Mouse (Mus musculus) adrenal gland, postnatal 36 days (tissue): ENCODE data around the gene Prm3. TPM values are rescaled to one million over a fixed set of nuclear protein-coding genes. Genes with fewer than 3 reads are reported as not detected.

Experiments
- DNase-seq, 2 experiments: peaks; one replicate each; pipeline ENCODE4 v3.0.0; 2021; ENCODE audit warnings: mixed read lengths in 1 of 2
- total RNA-seq, 2 experiments: library from RNA; stranded (reverse); gene quantifications; 2 replicates each; pipeline ENCODE4 v1.2.3; 2021

Prm3 gene
- total RNA-seq, 2 experiments from 2014 or later = not detected

DNA sequence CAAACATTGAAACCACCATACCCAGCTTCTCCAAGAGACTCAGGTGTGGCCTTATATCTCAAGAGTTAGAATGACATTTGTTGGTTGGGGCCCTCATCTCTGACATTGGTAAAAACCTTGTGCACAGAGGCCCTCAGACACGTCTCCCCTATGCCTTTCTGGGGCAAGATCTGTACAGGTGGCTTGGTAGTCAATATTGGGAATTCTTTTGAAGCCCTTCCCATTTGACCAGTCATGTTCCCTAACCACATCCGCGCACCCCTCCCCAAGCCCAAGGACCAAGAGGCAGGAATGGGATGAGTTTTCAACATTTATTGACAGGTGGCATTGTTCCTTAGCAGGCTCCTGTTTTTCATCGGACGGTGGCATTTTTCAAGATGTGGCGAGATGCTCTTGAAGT is 5.3 kb upstream of the Prm3 start, which contains the start of gene Prm2:
Gene Prm2 (minus strand): TSS at position 101 of the 400 bp plus-strand sequence.
- DNase-seq = no peak

DNA sequence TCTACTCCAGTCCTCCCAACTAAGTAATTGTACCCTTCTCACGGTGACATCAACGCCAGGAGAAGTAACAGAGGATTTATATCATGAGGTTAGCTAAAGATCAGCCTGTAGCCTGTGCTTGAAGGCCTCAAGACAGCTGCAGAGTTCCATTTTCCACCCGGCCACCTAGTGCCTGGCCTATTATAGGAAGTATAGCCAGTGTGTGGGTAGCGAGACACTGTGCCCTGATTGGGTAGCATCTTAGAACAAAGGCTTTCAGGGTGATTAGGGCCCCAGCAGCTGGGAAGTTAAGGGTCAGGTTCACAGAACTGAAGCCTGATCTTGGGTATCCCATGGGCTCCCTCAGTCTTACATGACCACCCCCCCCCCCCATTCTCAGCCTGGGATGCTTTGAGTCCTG is 1.8 kb downstream of the Prm3 start:
- DNase-seq = no peak

DNA sequence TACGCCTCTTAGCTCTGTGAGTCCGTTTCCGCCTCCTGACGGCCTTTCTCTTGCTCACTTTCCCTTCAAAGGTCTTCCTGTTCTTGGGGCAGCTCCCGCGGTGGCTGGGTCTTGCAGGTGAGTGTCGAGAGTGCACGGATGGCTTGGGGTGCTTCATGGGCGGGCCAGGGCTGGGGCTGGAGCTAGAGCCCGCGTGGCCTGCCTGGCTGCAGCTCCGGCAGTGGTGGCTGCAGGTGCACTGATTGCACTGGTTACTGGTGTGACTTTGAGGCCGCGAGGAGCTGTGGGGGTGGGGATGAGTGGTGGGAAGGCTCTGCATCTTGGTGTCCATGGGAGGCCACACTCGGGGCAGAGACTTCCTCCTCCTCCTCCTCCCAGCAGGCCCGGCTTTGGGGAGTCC is 2.4 kb downstream of the Prm3 start, which contains the start of gene Tnp2:
Gene Tnp2 (minus strand): TSS at position 390 of the 400 bp plus-strand sequence.
- no peak for DNase-seq

DNA sequence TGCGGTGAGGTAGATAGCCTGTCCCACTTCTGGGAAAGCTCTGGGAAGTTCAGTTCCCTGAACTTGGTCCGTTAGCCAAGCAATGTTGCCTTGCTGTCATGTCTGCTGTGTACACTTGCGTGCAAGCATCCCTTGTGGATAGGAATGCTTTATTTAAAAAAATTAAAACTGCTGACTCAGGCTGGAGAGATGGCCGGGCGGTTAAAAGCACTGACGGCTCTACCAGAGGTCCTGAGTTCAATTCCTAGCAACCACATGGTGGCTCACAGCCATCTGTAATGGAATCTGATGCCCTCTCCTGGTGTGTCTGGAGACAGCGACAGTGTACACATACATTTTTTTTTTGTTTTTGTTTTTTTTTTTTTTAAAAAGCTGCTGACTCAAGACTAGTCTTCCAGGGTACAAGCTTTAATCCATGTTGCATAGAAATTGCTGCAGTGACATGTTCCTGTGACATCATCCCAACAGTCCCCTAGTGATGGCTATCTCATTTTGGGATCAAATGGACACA is 3.1 kb downstream of the Prm3 start:
- DNase-seq = no peak

DNA sequence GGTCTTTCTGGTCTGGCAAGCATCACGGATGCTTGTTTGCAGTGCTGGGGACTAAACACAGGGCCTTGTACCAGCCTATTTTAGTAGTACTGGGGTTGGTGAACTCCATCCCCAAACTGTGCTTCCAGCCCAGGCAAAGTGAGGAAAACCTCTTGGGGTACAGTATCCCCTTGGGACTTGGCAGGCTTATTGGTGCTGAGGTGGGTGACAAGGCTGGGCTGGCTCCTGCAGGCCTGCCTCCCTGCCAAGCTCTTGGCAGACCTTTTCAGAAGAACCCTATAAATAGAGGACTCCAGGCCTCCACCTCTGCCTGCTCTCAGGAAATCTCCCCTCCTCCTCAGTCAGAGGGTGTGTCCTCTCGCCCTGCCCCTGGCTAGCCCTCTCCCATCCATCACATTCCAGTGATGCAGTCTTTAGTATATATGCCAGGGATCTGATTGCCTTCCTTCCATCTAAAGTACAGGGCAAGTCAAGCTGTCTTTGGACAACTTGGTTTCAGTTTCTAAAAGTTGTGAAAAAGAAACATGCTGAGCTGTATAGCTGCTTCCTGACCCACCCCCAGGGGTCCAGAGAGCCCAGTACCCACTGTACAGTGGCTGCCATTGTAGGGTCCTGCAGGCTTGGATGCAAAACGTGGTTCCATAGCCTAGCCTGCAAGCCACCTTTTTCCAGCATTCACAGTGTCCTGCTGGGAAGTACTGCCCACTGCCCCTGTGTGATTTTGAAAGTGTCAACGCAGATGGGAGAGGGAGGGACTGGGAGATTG is 3.7 kb downstream of the Prm3 start:
- DNase-seq = peak in 1 of 2 experiments; percentile 21

DNA sequence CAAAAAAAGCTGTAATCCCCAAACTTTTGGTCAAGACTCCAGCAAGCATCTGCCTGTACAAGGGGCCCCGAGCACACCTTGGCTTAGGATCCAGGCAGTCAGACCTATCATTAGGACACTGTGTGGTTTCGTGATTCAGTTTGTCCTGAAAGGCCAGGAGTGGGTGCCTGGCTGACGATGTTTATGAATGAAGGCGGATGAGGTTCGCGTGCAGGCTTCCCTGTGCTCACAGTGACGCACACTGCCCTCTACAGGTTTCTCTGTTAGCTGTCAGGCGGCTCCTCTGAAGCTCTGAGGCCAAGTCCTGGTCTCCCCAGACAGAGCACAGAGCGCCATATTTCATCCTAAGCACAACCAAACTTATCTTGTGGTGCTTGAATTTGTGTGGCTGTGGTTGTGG is 4.4 kb downstream of the Prm3 start:
- DNase-seq = peak; percentile 81 to 88

DNA sequence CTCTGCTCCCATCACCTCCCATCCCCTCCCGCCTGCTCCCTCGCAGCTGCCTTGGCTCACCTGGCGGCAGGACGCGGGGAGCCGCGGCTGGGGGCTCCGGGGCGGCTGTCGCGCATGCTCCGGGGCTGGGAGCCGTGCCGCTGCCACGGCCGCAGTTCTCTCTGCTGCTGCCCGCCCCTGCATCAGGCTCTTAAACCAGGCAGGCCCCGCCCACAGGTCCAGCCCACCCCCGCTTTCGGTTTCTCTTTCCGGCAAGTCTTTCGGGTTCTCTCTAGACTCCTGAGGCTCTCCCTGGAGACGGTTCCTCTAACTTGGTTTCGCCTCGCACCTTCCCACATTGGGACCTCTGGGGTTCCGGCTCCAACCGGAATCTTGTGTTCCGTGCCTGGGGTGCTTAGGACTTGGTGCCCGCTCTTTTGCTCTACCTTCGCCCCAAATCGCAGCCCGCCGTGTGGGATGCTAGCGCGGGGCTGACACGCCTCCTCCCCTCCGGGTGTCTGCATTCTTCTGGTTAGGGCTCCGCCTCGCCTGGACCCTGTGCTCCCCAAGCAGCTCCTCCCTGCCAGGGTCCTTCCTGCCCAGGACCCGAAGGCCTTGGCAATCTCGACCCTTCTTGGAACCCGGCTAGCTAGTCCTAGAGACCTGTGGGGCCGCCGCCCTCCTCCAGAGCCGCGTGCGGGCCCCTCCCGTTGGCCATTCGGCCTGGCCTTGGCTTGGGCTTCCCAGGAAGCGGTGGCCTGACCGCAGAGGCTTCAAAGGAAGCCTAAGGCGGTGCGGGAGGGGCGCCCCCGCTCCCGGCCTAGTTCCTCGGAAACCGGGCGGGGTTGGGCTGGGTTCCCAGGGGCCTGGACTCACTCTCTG is 5.1 kb downstream of the Prm3 start, which contains the start of gene Socs1:
Gene Socs1 (minus strand): TSS at position 166 of the 861 bp plus-strand sequence.
- peak; percentile 91 to 95 for DNase-seq

DNA sequence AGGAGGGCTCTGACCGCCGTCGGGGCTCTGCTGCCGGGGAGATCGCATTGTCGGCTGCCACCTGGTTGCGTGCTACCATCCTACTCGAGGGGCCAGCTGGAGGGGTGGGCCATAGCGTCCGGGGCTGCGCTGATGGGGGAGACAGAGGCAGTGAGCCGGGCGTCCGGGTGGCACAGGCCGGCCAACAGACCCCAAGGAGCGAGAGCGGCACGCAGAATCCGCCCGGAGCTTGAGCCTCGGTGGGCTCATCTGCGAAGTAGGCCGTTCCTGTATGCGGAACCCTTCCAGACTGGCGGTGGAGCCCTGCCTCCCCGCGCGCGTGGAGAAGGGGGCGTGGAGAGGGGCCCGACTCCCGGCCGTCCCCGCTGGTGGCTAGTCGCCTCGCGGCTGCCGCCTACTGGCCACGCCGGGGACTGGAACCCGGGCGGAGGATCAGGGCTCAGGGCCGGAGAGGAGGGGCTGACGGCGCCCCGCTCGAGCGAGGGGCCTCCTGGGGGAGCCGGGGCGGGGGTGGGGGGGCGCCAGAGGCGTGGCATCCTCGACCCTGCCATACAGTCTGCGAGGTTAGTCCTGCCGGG is 5.8 kb downstream of the Prm3 start:
- peak; percentile 94 to 96 for DNase-seq

DNA sequence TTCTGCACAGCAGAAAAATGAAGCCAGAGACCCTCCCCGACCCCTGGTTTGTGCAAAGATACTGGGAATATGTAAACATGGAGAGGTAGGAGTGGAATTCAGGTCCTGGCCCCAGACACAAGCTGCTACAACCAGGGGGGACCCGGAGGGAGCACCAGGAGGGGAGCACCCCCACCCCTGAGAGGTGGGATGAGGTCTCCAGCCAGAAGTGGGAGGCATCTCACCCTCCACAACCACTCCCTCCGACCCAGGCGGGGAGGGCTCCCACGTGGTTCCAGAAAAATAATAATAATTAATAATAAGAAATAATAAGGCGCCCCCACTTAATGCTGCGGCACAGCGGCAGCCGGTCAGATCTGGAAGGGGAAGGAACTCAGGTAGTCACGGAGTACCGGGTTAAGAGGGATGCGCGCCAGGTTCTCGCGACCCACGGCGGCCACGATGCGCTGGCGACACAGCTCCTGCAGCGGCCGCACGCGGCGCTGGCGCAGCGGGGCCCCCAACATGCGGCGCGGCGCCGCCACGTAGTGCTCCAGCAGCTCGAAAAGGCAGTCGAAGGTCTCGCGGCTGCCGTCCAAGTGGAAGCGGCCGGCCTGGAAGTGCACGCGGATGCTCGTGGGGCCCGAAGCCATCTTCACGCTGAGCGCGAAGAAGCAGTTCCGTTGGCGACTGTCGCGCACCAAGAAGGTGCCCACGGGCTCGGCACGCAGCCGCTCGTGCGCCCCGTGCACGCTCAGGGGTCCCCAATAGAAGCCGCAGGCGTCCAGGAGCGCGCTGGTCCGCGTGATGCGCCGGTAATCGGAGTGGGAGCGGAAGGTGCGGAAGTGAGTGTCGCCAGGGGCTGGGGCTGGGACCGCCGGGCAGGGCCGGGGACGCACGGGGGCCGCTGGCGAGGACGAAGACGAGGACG is 6.6 kb downstream of the Prm3 start:
- DNase-seq = peak; percentile 61 to 76

DNA sequence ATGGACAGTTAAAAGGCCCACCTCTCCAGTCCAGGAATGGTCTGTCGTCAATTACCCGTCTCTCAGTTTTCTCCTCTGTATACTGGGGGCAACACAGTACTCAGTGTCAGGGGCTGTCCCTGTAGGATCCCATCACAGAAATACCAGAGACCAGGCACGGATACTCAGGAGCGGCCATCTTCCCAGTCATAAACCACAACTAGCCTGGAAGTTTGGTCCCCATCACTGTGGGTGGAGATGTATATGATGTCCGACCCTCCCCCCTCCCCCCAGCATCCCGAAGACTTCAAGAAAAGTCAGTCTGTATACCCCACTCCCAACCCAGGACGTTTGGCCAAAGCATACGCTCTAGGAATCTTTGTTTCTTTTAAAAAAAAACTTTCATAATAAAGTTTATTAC is 7.3 kb downstream of the Prm3 start:
- DNase-seq = no peak

DNA sequence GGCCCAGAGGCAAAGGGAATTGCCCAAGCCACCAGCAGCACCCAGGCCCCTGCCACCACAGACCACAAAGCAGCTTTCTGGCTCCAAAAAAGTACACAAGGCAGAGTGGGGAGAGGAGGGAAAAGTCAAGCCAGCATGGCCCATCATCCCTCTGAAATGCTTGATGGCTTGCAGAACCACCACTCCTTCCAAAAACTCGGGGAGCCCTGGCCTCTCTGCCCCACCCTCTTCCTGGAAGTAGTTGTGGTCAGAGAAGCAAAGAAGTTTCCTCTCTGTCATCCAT is 7.6 kb downstream of the Prm3 start:
- no peak for DNase-seq

DNA sequence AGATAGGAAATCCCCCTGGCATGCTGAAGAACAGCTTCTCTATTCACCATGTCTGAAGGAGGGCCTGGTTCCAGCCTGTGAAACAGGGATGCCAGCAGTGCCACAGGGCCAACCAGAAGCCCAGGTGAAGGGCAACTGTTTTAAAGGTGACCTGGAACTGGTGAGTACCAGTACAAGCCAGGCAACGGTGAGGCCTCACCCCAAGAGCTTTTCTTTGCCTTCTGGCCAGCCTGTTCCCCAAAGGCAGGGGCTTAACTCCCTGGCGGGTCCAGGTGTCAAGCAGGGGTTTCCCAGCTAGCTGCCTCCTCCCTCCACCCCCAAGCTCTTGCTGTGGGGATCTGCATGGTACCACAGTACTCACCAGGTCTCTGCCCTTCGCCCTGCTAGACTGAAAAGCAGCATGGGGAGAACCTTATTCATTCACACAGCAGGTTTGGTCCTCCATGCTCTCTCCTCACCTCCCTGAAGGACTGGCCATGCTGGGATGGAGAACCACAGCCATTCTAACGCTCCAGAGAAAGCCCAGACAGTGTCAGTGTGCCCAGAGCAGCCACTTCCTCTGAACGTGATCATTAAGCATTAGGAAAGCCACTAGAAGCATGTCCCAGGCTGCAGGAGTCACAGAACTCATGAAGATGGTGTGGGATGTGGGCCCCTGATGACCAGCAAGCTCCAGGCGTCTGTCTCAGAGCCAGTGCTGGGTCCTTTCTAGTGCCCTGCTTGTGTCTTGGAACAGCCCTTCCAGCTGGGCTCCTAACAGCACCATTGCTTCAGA is 8.2 kb downstream of the Prm3 start:
- no peak for DNase-seq

DNA sequence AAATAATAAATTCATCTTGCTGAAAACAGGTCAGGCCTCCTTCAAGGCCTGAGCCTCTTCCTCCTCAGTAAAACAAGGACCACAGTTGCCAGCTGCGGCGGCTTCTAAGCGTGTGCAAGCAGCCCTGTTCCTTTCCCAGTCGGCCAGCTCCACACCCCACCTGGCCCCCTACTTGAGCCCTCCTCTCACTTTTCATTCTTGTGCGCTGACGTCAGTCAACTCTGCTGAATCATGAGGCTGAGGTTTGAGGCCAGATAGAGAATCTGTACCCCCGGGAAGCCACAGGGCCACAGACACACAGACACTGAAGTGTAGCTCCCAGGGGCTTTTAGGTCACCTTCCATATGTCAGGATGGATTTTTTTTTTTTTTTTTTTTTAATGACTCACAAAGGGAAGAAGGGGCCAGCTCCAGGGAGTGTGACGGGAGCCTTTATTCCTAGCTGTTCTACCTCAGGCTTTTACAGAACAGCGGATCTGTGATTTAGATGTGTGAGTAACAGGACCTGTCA is 8.8 kb downstream of the Prm3 start:
- peak in 1 of 2 experiments; percentile 52 for DNase-seq

DNA sequence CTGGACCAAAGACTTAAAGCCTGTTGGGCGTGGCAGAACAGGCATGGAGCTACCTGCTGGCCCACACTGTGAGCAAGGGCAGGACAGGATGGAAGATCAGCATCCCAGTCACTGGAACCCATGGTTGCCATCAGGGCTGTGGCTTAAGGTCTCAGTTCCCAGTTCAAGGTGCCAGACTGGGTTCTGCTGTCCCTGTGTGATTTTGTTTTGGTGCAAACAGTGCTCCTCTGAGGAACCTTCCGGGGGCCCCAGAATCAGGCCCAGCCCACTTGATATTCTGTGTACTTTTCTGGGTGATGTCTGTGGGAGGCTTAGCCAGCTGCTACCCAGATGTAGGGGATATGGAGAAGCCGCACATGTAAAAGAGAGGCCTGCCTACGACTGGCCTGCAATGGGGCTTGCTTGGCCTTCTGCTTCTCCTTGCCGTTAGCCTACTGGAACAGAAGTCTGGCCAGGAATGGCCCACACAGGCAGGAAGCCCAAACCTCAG is 10.0 kb downstream of the Prm3 start:
- no peak for DNase-seq

DNA sequence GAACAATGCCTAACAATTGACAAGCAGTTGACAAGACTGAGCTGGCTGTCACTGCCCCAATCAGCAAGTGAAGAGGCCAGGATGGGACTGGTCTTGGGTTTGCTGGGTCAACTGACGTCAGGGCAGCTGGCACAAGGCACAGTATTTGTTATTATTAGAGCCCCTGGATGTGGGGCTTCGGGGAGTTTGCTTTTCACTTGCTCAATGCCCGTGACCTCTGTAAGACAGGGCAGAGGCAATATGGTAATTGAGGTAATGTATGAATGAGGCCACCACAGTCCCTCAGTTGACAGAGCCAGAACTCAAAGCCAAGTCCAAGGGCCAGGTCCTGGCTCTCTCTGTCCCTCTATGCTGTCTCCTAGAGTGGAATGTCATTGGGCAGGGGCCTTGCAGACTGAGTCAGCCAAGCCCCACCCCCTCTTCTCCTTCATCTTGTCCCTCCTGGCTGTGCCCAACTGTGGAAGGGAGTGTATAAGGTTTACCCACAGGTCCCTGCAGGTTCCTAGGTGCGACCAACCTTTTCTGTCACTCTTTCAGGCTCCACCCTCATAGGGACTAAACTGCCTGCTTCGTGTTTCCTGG is 13.0 kb downstream of the Prm3 start:
- DNase-seq = peak; percentile 48 to 53

DNA sequence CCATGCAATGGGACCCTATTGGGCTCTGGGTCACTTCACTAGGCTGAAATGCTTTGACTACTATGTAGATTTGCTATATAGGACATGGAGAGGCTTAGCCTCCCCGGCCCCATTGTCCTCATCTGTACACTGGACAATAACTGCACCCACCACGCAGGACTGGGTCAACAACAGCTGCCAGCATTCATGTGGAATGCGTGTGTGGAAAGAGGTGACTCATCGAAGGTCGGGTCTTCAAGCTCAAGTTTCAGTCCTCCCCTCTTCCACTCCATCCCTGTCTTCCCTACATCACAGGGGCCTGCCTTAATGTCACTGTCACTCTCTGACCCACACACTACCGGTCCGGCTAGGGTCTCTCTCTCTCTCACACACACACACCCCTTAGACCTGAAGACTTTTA is 14.4 kb downstream of the Prm3 start:
- DNase-seq = peak; percentile 63 to 71

DNA sequence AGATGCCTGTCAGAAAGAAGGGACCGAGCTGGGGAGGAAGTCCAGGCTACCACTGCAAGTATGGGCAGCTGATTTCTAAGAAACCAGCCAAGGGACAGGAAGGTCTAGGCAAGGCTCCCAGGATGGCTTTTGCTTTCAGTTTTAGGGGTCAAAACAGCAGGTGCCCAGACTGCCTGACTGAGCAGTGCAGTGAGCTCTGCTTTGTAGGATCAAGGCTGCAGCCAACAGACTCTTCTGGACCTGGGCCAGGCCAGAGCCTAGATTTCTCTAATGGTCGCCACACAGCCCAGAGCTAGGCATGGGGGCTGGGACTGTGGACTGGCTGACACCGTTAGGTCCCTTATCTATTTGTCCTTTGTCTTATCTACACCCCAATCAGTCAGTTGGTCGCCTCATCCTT is 16.0 kb downstream of the Prm3 start:
- DNase-seq = peak; percentile 39 to 53

DNA sequence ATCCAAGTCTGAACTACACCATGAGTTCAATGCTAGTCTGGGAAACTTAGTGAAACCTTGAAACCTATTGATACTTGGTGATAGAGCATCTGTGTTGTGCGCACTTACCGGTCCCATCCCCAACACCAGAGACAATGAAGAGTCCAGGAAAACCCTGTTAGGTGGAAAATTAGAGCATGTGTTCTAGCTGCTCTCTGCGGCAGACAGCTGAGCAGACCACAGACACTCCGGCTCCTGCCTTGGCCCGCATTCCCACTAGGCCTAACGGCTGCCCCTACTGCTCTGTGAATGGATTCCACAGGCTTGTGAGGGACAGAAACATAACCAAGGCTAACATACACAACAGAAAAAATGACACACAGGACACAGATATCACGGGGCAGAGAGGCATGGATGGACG is 17.2 kb downstream of the Prm3 start:
- no peak for DNase-seq

DNA sequence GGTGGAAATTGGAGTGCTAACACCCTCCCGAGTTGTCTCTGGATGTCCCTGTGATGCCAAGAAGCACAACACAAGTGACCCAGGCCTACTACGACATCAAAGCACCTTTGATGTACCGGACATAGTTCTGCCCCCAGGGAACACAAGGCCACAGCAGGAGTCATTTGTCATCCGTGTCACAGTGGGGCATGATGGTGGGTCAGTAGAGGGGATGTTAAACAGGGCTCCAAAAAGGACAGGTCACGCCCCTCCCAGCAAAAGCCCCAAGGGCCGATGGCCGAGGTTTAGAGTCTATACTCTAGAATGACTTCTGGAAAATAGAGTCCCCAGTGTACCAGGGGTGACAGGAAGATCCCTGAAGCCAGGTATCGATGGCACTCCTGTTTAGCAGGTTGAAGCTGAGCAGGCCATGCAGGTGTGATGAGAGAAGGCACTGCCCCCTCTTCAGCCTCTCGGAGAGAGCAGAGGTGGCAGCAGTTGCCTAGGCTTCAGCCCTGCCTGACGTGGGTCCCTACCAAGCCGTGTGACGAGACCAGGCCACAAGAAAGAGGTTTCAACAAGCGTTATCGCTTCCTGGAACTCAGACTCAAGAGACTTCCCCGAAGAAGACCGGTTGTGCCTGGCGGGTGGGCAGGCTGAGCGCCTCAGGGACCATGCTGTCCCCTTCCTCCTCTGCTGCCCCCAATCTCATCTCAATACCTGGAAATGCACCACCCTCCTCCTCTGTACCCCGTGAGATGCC is 18.8 kb downstream of the Prm3 start:
- peak; percentile 52 to 56 for DNase-seq
